Mouse (Mus musculus) right cerebral cortex, postnatal 36 days (tissue): Measurements from ENCODE around the gene Tns1.

ENCODE experiments used
- DNase-seq, 2 experiments: peaks; one replicate each; pipeline ENCODE4 v3.0.0; 2022; ENCODE audit warnings: low spot score in 2 of 2, mixed read lengths in 1 of 2

The Tns1 gene

GRCm38 (mm10) chr1:73992201-73992938 is 131.9 kb downstream of the Tns1 start:
- DNase-seq, result no peak

- peak; percentile 39 to 44 for DNase-seq
Measured at GRCm38 (mm10) chr1:73991226-73991625, 133.0 kb downstream of the Tns1 start.

GRCm38 (mm10) chr1:73990024-73990423 is 134.2 kb downstream of the Tns1 start:
- DNase-seq, result no peak

- no peak for DNase-seq
Measured at GRCm38 (mm10) chr1:73987705-73988201, 136.5 kb downstream of the Tns1 start.

GRCm38 (mm10) chr1:73986268-73987045 is 137.8 kb downstream of the Tns1 start:
- DNase-seq, result no peak

- DNase-seq, result no peak
Measured at GRCm38 (mm10) chr1:73985611-73986010, 138.6 kb downstream of the Tns1 start.

- DNase-seq, result peak in 1 of 2 experiments; percentile 23
Measured at GRCm38 (mm10) chr1:73979214-73979613, 145.0 kb downstream of the Tns1 start.

GRCm38 (mm10) chr1:73978576-73978975 is 145.7 kb downstream of the Tns1 start:
- DNase-seq, result no peak

- DNase-seq, result no peak
Measured at GRCm38 (mm10) chr1:73973992-73974391, 150.3 kb downstream of the Tns1 start.

- no peak for DNase-seq
Measured at GRCm38 (mm10) chr1:73972726-73973125, 151.5 kb downstream of the Tns1 start.

GRCm38 (mm10) chr1:73970161-73970730 is 154.0 kb downstream of the Tns1 start:
- no peak for DNase-seq

- DNase-seq, result no peak
Measured at GRCm38 (mm10) chr1:73968712-73969511, 155.3 kb downstream of the Tns1 start.

GRCm38 (mm10) chr1:73966411-73967238 is 157.6 kb downstream of the Tns1 start:
- DNase-seq, result no peak

GRCm38 (mm10) chr1:73964151-73964743 is 160.0 kb downstream of the Tns1 start:
- no peak for DNase-seq

GRCm38 (mm10) chr1:73963626-73964025 is 160.6 kb downstream of the Tns1 start:
- no peak for DNase-seq

- no peak for DNase-seq
Measured at GRCm38 (mm10) chr1:73962668-73963371, 161.4 kb downstream of the Tns1 start.

- no peak for DNase-seq
Measured at GRCm38 (mm10) chr1:73962049-73962448, 162.2 kb downstream of the Tns1 start.

- DNase-seq, result no peak
Measured at GRCm38 (mm10) chr1:73959758-73960157, 164.5 kb downstream of the Tns1 start.

- no peak for DNase-seq
Measured at GRCm38 (mm10) chr1:73959344-73959743, 164.9 kb downstream of the Tns1 start.
